Mouse (Mus musculus) activated CD4-positive, CD25-positive, alpha-beta regulatory T cell, adult 4 months (primary cell): ENCODE measurements around the gene Coro2b. TPM values are rescaled to one million over a fixed set of nuclear protein-coding genes. Genes with fewer than 3 reads are reported as not detected.
"Not testable (repeated sequence)": the region's sequence is repeated elsewhere in the genome, so short reads cannot be mapped to it uniquely, and the experiment has no call there.

Experiments
- ATAC-seq: one replicate; pipeline ENCODE4 v1.8.0; 2017
- polyA plus RNA-seq, 2 experiments: library from polyadenylated mRNA; unstranded; fragments of 100-300 nt; shearing (Covaris generic); gene quantifications; one replicate each; pipeline ENCODE4 v1.2.1; 2017

The Coro2b gene
- polyA plus RNA-seq, 2 experiments from 2014 or later: 0.45 to 2.5 TPM

DNA sequence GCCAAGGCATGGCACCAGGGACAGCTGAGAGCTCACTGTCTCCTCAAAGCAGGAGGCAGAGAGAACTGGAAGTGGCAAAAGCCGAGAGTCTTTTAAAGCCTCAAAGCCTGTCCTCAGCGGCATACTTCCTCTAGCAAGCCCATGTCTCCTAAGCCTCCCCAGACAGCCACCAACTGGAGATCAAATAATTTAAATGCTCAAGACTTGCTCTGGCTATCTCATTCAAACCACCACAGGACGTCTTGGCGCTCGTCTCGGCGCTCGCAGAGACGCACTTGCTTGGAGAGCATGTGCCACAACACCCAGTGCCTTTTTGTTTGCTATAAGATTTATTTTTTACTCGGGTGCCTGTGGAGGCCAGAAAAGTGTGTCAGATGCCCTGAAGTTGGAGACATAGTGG is 67.1 kb downstream of the Coro2b start:
- ATAC-seq: no peak

DNA sequence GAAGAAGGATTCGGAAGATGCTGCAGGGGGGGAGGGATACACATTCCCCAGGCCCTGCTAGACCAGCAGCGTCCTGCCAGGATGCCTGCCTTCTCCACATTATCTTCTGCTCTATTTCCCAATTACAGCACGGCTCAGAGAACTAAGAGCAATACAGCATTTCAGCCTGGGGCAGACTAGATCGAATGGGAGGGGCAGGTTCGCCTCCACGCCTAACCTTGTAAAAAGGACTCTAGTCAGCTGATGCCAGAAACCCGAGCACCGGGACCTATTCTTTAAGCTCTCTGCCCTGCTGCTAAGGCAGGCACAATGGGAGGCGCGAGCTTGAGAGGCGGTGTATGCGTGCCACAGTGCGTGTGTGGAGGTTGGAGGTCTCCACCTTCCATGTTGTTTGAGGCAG is 67.7 kb downstream of the Coro2b start:
- no peak for ATAC-seq

DNA sequence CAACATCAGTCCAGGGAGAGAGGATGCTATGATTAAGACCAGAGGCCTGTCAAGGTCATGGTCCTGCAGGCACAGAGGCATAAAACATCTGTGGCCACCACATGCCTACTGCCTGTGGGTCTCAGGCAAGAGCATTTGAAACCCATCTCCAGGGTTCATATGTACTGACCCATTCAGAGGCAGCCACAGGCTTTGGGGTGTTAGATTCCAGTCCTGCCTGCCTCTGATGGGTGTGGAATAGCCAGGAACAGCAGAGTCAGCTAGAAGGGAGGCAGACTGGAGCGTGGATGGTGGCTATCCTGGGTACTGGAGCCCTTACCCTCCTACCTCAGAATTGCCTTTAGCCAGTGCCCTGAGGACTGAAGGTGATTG is 69.4 kb downstream of the Coro2b start:
- ATAC-seq: no peak

DNA sequence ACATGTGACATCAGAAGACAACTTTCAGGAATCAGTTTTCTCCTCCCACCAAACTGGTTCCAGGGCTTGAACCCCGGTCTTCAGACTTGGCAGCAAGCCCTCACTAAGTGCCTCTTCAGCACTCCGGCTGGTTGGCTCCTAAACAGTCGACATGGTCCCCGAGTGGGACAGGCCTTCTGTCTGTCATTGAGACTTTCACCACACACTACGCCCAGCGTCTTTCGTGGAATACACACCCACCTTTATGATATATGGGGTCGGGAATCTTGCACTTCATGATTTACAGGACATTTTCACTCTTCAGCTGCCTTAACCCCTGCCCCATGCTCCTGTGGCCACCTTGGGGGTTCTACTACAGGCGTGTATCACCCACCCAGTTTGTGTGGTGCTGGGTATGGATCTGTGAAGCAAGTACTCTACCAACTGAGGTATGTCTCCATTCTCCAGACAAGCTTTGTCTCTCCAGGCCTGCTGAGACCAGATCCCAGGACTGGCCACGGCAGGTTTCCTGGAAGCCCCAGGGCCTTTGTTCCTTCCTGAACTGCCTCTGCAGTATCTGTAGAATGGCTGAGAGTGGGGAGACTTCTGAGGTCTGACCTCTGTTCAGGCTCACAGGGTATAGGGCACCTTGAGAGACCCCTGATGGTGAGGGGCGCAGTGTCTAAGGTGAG is 70.0 kb downstream of the Coro2b start:
- ATAC-seq: no peak

DNA sequence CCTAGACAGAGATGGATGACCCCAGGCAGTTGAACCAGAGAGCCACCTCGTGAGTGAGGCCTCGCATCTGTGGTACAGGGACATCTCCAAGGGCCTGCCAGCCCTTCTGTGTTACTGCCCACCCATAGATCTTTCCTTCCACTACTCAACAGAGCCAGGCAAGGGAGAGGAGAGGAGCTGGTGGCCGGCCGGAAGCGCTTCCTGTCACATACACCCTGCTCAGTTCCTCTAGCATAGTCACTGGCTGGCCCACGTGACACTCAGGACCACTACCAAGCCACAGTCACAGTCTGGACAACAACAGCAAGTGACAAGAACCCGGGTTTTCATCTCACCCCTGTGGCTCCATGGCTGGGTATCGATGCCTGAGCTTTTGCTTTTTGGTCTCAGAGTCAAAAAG is 70.8 kb downstream of the Coro2b start:
- ATAC-seq: no peak

DNA sequence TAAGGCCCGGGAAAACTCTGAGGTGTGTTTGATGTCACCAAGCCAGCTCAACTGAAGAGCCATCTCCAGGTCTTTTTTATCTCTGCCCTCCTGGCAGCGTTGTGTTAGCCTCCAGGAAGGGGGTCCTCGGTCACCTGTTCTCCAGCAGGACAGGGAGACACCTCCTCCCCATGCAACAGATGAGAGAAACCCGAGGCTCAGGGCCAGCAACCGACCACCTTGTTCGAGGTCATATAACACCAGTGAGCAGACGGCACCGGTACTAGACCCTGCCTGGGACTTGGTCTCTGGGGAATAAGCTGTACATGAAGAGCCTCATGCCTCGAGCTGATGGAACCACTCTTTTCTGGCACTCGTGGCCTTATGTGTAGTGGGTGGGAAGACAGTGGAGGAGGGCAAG is 72.1 kb downstream of the Coro2b start:
- ATAC-seq: no peak

DNA sequence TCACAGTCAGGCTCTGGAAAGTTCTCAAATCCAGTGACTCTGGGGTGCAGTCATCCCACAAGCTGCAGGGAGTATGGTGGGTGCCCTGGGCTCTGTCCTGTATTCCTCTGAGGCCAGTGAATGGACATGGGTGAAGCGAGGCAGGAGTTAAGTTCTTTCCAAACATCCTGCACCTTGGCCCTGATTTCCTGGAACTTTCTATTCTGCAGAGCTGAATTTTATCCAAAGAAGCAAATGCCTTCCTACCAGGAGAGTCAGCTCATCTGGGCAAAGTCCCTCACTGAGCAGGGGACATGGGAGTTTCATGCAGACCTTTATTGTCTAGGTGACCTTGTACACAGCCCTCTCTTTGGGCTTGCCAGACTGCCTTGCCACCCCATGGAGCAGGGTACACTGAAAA is 75.1 kb downstream of the Coro2b start:
- ATAC-seq: no peak

DNA sequence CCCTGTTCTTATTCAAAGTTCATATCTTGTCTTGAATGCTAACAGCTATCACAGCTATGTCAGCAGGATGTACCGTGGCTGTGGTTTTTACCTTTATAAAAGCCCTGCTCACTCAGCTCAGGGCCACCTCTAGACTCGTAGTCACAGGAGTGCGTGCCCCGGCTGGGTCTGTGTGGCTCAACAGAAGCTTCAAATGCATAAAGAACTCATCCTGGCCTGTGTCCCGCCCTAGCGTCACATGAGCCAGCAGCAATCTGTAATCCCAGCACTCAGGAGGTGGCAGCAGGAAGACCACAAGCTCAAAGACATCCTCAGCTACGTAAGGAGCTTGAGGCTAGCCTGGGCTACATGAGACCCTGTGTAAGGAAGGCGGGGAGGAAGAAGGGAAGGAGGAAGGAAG is 75.7 kb downstream of the Coro2b start:
- no peak for ATAC-seq

DNA sequence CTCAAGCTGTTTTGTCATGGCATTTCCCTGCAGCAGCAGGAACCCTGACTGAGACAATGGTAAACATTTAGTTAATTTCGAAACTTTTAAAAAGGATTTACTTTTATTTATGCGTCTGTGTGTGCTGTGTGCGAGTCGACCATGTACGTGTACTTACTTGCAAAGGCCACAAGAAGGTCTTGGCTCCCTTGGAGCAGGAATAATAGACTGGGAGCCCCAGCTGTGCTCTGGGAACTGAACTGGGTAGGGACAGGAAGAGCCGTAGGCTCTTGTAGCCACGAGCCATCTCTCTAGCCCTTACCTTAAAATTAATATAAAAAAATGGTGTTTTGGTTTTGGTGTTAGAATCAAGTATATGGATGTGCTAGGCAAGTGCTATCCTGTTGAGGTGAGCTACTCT is 76.8 kb downstream of the Coro2b start:
- ATAC-seq: no peak

DNA sequence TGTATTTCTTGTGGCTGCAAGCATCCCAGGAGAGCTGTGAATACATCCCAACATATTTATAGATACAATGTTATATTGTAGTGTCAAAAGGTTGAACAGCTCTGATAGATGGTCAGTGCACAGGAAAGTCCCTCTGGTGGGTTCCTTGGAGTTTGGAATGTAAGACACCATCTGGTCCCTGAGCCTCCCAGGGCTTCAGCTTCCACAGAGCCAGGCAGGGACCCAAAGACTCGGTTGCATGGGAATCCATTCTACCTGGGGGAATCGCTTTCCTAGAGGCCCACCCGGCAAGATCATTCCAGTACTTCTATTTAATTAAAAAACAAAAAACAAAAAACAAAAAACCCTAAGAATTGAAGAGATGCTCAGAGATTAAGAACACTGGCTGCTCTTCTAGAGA is 78.4 kb downstream of the Coro2b start:
- no peak for ATAC-seq

DNA sequence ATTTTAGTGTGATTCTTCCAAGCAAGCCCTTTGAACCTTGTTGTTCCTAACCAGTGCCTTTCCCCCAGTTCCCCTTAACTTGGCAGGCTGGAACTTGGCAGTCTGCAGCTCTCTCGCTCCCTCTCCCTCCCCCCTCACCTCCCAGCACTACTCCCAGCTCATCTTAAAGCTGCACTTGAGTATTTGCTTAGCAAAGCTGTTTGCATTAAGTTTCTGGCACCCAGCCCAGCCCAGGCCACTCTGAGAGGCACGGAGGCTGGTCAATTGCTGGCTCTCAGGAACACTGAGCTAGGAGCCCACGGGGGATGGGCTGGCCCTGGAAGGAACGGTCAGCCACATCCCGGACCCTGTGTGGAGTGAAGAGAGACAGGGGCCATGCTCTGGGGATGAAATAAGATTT is 80.8 kb downstream of the Coro2b start:
- ATAC-seq: no peak

DNA sequence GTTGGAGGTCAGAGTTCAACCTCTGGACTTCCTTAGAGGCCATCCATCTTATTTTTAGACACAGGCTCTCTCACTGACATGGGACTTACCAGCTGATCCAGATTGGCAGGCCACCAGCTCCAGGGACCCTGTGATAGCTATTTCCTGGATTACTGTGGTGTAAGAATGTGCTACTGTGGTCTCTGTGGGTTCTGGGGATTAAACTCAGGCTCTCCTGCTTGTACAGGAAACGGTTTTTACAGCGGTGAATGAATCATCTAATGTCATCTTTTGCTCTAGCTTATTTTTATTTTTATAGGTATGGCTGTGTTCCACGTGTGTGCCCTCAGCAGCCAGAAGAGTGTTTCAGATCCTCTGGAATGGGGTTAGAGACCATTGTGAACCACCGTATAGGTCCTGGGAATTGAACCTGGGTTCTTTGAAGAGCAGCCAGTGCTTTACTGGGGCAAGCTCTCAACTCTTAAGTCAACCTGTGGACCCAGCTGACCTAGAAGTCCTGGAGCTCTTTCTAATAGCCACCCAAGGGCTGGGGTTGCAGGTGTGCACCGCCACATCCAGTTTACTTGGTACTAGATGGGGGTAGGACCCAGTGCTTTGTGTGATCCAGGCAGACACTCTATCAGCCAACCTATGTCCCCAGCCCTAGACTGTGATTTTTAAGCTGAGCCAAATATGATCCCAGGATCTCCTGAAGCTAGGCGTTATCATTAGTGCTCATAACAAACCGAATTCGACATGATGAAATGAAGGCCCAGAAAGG is 81.5 kb downstream of the Coro2b start:
- no peak for ATAC-seq

DNA sequence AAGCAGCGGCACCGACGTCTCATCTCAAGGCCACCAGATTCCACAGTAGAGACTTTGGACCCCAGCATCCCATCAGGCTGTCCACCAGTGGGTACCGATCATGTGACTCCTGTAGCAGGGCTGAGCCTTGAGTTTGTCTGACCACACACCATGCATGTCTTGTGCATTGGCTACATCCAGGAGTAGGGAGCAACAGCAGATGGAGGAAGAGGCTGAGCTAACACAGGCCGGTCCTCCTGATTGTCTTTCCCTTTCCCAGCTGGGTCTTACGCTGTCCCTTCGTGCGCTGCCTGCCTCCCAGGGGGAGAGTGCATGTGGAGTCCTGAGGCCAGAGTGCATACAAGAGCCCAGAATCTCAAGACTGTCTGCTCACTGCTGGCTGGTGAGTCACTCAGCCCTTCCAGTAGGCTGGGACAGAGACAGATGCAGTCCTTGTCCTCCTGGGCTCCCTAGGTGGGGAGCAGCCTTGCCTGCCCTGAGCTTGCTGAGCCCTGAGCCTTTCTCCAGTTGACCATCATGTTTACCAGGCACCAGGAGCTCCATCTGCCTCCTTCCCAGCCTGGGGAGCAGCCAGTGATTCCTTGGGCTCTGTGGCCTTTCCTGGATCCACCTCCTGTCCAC is 84.4 kb downstream of the Coro2b start:
- ATAC-seq: no peak

DNA sequence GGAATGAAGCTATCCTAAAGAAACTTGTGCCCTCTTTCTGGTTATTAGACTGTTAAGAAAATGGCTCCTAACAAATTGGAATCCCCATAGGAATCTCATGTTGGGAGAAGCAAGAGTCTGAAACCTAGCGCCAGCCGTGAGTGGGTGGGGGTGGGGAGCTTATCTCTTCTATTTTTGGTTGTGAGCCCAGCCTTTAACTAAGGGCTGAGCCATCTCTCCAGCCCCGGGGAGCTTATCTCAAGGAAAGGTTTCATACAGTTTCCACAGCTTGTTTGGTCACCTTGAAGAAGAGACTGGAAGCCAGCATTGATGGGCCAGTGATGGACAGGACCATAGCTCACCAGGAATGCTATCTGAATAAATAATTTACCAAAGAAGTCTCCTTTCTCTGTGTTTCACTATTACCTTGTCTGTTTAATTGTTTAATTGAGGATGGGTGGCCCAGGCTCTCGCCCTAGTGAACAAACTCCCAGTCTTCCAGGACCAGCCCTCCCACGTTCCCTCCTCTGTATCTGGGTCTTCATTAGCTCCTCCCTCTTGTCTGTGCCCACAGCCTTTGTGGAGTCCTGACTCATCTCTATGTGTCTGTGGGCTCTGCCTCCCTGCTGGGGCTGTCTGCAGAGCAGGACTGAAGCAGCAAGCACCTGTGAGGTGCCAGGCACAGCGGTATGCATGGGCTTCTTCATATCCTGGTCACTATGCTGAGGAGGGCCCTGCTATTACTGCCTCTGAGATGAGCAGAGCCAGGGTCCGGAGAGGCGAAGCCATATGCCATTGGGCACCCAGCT is 85.1 kb downstream of the Coro2b start:
- ATAC-seq: no peak

DNA sequence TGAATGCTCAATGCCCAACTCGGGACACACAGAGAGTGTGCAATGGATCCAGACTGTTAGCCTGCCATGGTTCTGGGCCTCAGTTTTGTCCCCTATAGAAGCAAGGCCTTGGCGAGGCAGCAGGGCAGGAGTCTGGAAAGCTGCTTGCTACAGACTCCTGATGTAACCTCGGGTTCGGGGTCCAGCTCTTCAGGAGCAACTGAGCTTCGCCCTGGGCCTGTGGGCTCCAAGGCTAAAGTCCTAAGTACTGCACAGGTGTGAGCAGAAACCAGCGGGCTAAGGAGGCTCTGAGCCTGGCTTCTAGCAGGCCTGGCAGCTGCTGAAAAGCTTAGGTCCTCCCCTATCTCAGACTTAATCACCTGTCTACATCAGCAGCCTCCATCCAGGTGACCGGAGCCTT is 86.0 kb downstream of the Coro2b start:
- ATAC-seq: no peak

DNA sequence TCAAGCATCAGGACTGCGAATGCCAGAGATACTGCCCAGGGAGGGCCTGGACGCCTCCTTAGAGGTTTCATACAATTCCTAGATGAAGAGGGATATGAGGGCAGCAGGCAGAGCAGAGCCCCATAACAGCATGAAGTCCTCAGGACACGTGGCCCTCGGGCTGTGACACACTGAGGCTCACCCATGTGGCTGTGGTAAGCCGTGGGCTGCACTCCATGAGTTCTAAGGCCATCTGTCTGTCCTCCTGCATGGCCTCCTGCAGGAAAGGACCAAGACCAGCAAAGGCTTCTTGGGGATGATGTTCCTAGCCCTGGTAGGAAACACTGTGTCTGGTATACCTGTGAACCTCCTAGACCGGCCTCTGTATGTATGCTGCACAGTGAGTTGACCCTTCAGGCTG is 86.5 kb downstream of the Coro2b start:
- ATAC-seq: no peak

DNA sequence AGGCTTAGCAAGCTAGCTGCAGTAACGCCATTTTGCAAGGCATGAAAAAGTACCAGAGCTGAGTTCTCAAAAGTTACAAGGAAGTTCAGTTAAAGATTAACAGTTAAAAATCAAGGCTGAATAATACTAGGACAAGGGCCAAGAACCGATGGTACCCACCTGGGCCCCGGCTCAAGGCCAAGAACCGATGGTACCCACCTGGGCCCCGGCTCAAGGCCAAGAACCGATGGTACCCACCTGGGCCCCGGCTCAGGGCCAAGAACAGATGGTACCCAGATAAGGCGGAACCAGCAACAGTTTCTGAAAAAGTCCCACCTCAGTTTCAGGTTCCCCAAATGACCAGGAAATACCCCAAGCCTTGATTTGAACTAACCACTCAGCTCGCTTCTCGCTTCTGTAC is 89.5 kb downstream of the Coro2b start:
- not testable (repeated sequence) for ATAC-seq

DNA sequence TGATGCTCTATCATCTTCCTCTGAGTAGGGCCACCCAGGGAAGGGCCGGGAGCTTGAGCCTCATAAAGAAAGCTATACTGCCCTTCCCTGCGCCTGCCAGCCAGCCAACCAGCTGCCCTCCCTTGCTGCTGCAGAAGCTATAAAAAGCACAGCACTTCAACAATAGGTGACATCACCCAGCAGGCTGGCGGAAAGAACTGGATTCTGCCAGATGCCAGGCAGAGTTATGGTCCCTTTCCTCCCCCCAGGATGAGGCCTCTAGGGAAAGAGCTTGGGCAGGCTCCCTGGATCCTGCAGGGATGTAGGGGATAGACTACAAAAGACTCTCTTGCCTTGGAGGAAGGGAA is 98.1 kb downstream of the Coro2b start:
- ATAC-seq: no peak

DNA sequence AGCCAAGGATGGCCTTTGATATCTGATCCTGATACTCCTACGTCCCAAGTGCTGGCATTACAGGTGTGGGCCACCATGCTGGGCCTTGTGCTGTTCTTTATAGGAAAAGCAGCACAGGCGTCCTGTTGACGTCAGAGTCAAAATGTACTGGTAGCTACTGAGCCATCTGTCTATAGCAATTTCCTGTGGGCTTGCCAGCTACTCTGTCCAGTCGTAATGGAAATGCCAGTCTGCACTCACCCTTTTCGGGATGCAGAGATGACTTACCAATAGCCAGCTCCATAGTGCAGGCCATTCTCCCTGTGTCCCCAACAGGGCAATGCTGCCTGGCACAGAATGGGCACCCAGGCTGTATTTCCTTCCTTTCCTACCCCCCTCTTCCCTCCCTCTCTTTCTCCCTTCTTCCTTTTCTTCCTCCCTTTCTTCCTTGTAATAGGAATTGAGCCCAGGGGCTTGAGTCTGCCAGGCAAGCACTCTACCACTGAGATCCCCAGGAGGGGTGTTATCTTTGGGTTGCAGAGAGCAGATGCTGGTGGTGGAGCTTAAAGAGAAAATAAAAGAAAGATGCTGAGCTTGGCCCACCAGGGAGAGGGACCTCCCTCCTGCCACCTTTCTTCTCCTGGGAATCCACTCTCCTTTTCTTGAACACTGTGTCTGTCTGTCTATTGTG is 98.6 kb downstream of the Coro2b start:
- ATAC-seq: no peak

DNA sequence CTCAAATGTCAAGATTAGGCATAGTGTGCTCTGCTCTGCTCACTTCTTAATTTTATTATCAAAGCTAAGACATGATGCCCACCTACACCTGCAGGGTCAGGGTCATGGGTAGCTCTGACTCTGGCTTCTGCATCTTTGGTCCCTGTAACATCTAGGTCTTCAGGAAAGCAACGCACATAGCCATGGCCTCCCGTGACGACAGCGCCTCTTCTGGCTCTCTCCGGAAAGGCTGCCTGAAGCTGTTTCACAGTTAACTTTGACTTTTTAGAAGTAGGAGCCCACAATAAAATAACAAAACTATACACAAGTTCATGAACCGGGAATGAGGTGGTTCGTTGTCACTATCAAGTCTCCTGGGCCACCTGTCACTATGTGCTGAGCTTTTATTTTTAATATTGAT is 99.4 kb downstream of the Coro2b start:
- no peak for ATAC-seq

DNA sequence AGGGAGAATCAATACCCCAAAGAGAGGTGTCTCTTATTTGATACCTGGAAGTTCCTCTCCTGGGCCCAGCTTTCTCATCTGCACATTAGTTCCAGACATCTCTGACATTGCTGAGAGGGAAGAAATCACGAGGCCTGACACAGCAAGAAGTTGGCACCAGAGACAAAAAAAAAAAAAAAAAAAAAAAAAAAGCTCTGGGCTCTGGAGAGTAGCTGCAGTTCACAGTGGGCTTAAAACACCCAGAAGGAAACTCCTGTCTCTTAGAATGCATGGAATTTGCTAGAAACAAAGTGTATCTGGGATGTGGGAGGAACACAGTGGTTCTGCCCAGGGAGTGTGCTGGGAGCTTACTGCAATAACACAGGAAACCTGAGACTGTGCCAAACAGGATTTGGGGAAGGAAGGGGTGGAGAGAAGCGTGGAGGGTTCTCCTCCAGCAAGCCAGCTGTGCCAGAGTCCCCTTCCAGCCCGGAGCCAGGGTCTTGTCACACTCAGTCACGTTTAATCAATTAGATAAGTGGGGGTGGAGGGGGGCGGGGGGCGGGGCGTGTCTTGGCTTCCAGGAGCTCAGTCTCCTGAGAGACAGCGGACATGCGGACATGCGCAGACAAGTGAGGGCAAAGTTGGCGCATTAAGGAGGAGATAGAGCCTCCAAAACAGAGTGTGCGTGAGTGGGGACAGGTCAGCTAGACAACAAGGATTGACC is 101.1 kb downstream of the Coro2b start:
- ATAC-seq: no peak
